Mouse (Mus musculus): ENCODE measurements around the gene Gm7030.
"Not testable (repeated sequence)": the region's sequence is repeated elsewhere in the genome, so short reads cannot be mapped to it uniquely, and the experiment has no call there.

- not testable (repeated sequence) for TF ChIP-seq CTCF (IDR thresholded peaks at IDR 0.05; ENCODE audit: borderline replicate concordance, insufficient read depth, low read length); POLR2A (IDR thresholded peaks at IDR 0.05; ENCODE audit: low read depth, low read length)
Measured at GRCm38 (mm10) chr17:36128968-36129817, at the start of gene Gm7030.
